Mouse (Mus musculus): ENCODE measurements around the gene Ace.

- TF ChIP-seq POLR2A (IDR thresholded peaks at IDR 0.05; ENCODE audit: borderline replicate concordance, extremely low read depth, insufficient read depth, insufficient read length, poor library complexity, severe bottlenecking): no peak
- no peak for TF ChIP-seq CTCF (IDR thresholded peaks at IDR 0.05; ENCODE audit: borderline replicate concordance, extremely low read depth, insufficient read depth, insufficient read length)
Measured at GRCm38 (mm10) chr11:105935496-105935895, 32.2 kb upstream of the Ace start.
